Mouse (Mus musculus) embryonic stem cell, embryonic (primary cell): Measurements from ENCODE around the gene Abcd3.

Source experiments
- CTCF ChIA-PET, 4 experiments: fragments of 300-600 bp in 2 of 4; fragments of 350-600 bp in 2 of 4; sonication (Branson Sonifier 250); formaldehyde crosslinking; loops; one replicate each; lab custom pipeline; 2022; ENCODE audit warnings: inconsistent platforms in 2 of 4; lab: Charles Lee
- POLR2A ChIA-PET, 4 experiments: fragments of 300-600 bp in 2 of 4; fragments of 350-600 bp in 2 of 4; sonication (Branson Sonifier 250); formaldehyde crosslinking; loops; one replicate each; lab custom pipeline; 2022; ENCODE audit warnings: antibody characterized with exemption in 4 of 4, inconsistent platforms in 1 of 4; lab: Charles Lee

Gene Abcd3

DNA sequence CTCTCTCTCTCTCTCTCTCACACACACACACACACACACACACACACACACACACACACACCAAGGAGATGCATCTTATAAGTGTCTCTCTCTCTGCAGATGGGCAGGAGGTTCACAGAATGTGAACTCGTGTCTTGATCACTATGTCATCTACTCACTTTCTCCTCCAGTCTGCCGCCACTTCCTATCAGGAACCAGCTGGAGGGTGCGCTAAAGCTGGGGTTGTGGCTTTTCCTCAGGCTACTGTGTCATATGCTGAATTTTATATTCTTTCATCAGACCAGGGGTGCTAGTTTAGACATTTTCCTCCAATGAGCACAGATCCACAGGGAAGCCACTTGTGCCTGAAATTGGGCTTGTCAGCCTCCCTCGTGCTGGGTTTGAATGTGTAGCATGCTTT is 85.4 kb downstream of the Abcd3 start:
- POLR2A ChIA-PET: interaction anchor here (0.7 to 2.2 kb wide), 13 partner anchors 9 to 701 kb away, joined by 3 to 10 read pairs (median 3); no protein-coding TSS in a partner anchor
- CTCF ChIA-PET: interaction anchor here in 1 of 4 experiments (0.7 kb wide), 1 partner anchor 27 kb away, joined by 4 read pairs; no protein-coding TSS in a partner anchor

GRCm38 (mm10) chr3:121725651-121726050 is 89.5 kb downstream of the Abcd3 start:
- CTCF ChIA-PET: interaction anchor here (1.2 to 4.3 kb wide), 4 partner anchors 11 kb away, joined by 9 to 24 read pairs (median 20); no protein-coding TSS in a partner anchor
- POLR2A ChIA-PET: interaction anchor here in 3 of 4 experiments (0.6 to 8.7 kb wide), 32 partner anchors 9 to 494 kb away, joined by 3 to 128 read pairs (median 6); no protein-coding TSS in a partner anchor

DNA sequence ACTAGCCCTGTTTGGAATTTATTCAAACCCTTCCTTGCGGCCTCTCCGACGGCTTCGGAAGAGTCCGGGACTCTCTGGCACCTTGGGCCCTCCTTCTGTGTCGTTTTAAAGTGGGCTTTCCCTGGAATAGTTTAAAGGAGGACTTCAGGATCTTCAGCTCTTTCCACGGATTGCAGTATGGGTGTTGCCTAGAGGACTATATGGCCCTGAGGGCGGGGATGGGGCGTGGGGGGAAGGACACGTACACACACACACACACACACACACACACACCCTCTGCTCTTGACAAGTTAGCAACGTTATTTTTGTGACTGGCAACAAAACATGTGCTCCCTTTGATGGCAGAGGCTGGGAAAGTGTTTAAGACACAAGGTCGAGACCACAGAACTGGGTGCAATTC is 90.5 kb downstream of the Abcd3 start:
- POLR2A ChIA-PET: interaction anchor here (0.6 to 8.7 kb wide), 39 partner anchors 9 to 424 kb away, joined by 3 to 128 read pairs (median 6); partner anchors contain the start of gene 4930432M17Rik (in 1 of the 4)
- CTCF ChIA-PET: interaction anchor here (0.6 to 4.3 kb wide), 9 partner anchors 9 to 173 kb away, joined by 3 to 24 read pairs (median 5); no protein-coding TSS in a partner anchor

GRCm38 (mm10) chr3:121723968-121724524 is 91.1 kb downstream of the Abcd3 start:
- ChIA-PET POLR2A (interaction anchor here (0.7 to 8.7 kb wide), 49 partner anchors 9 to 424 kb away, joined by 3 to 128 read pairs (median 6); partner anchors contain the start of genes 4930432M17Rik (in 1 of the 4) and Abcd3 (in 1 of the 4)), CTCF (interaction anchor here (0.6 to 4.3 kb wide), 9 partner anchors 10 to 173 kb away, joined by 3 to 24 read pairs (median 5); no protein-coding TSS in a partner anchor)

DNA sequence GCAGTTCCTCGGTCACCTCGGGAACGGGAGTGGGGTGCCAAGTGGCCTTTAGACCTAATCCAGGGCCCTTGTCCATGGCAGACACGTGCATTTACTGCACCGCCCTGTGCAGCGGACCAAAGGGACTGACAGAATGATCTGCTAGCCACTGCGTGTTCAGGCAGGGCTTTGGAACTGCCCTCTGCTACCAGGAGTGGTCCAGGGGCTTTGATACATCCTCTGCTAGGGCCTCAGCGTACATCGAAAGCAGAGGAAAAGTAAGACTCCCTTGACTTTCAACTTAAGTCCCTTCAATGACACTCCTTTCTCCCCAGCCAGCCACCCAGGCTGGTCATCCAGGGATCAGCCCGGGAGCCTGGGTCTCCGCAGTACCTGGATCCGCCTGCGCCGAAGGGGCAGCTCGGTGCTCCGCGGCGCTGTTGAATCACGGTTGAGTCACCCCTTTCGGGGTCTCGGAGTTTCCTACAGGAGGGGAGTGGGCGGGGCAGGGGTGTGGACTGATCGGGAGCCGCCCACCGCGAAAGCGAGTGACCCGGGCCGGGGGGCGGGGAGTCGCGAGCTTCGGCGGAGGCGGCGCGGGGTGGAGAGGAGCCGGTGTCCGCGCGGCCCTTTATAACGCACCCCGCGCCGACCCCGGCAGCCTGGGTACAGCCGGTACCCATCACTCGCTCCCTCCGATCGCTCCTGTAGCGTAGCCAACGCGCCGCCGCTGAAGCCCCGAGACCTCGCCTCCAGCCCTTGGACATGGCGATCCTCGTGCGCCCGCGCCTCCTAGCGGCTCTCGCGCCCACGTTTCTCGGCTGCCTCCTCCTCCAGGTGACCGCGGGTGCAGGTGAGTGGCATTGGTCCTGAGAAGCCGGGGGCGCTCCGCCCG is 91.9 kb downstream of the Abcd3 start, which contains the start of gene F3:
Gene F3, plus strand, starts transcription at position 567 of the 874 bp plus-strand sequence.
- CTCF ChIA-PET: interaction anchor here (0.6 to 3.5 kb wide), 13 partner anchors 10 to 345 kb away, joined by 3 to 13 read pairs (median 4); no protein-coding TSS in a partner anchor
- POLR2A ChIA-PET: interaction anchor here (0.6 to 8.7 kb wide), 51 partner anchors 10 to 460 kb away, joined by 3 to 128 read pairs (median 6); partner anchors contain the start of genes 4930432M17Rik (in 1 of the 4) and Abcd3 (in 1 of the 4)

GRCm38 (mm10) chr3:121721691-121722070 is 93.4 kb downstream of the Abcd3 start:
- CTCF ChIA-PET: interaction anchor here in 2 of 4 experiments (1.0 to 3.5 kb wide), 3 partner anchors 15 to 98 kb away, joined by 3 to 13 read pairs (median 4); no protein-coding TSS in a partner anchor

DNA sequence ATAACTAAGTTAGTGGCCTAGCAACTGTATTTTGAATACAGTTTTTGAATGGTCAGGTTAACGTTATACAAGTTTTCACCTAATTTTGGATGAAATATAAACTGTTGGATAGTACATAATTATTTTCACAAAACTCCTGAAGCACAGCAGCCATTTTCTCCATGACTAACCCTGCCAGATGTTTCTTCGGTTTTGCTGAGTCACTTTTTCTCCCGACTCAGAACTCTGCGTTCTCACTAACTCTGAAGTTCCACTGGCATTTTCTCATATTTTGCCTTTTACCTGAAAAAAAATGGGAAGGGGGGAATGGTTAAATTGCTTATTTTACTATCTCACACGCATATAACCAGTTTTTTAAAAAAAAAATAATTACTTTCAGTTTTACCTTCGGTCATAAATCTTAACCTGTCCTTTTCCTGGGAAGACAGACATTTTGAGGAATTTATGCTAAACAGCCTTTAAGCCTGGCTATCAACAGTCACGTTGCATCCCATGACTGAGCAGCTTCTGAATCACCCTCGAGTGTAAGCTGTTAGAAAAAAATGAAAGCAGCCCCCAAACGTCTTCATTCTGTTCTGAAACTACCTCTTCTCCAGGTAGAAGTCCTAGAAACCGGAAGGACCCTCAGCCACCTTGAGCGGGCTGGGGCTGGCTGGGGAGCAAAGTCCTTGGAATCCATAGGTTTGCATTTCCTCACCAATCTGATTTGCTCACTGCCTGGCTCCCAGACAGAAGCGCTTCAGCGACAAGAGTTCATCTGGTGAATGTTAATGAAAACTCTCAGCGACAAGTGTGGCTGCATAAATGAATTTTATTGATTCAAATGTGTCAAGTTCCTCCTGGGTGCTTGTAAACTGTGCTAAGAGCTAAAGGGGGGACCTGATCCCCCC is 94.1 kb downstream of the Abcd3 start:
- CTCF ChIA-PET: interaction anchor here in 3 of 4 experiments (0.5 to 3.5 kb wide), 3 partner anchors 16 to 48 kb away, joined by 3 to 13 read pairs (median 11); no protein-coding TSS in a partner anchor

More at GRCm38 (mm10) chr3:121721691-121722070, 93.4 kb downstream of the Abcd3 start:
- POLR2A ChIA-PET: interaction anchor here in 3 of 4 experiments (0.8 to 8.7 kb wide), 24 partner anchors 12 to 303 kb away, joined by 3 to 128 read pairs (median 12); partner anchors contain the start of gene Abcd3 (in 2 of the 3)

GRCm38 (mm10) chr3:121719701-121720100 is 95.4 kb downstream of the Abcd3 start:
- ChIA-PET CTCF (no interaction called here), POLR2A (interaction anchor here in 2 of 4 experiments (0.8 to 8.7 kb wide), 4 partner anchors 13 to 143 kb away, joined by 3 to 90 read pairs (median 6); no protein-coding TSS in a partner anchor)

More for the DNA sequence above, 94.1 kb downstream of the Abcd3 start:
- POLR2A ChIA-PET: interaction anchor here in 3 of 4 experiments (0.6 to 8.7 kb wide), 23 partner anchors 12 to 723 kb away, joined by 3 to 128 read pairs (median 12); partner anchors contain the start of gene Abcd3 (in 2 of the 3)

- ChIA-PET CTCF (interaction anchor here in 1 of 4 experiments (1.9 kb wide), 1 partner anchor 17 kb away, joined by 7 read pairs; no protein-coding TSS in a partner anchor), POLR2A (interaction anchor here in 2 of 4 experiments (1.0 to 1.8 kb wide), 7 partner anchors 16 to 141 kb away, joined by 3 to 9 read pairs (median 3); partner anchors contain the start of gene Abcd3 (in 1 of the 2))
Observed at GRCm38 (mm10) chr3:121718679-121719078, 96.4 kb downstream of the Abcd3 start.

GRCm38 (mm10) chr3:121716480-121716879 is 98.6 kb downstream of the Abcd3 start:
- ChIA-PET POLR2A (interaction anchor here in 1 of 4 experiments (0.9 to 1.5 kb wide), 2 partner anchors 15 to 20 kb away, joined by 3 to 4 read pairs; no protein-coding TSS in a partner anchor), CTCF (interaction anchor here in 1 of 4 experiments (0.5 kb wide), 1 partner anchor 150 kb away, joined by 6 read pairs; no protein-coding TSS in a partner anchor)

GRCm38 (mm10) chr3:121715741-121716459 is 99.2 kb downstream of the Abcd3 start:
- ChIA-PET POLR2A (no interaction called here), CTCF (interaction anchor here in 1 of 4 experiments (0.7 kb wide), 1 partner anchor 392 kb away, joined by 4 read pairs; no protein-coding TSS in a partner anchor)

GRCm38 (mm10) chr3:121715336-121715735 is 99.8 kb downstream of the Abcd3 start:
- ChIA-PET POLR2A (interaction anchor here in 1 of 4 experiments (0.7 kb wide), 1 partner anchor 198 kb away, joined by 3 read pairs; no protein-coding TSS in a partner anchor), CTCF (interaction anchor here in 1 of 4 experiments (0.7 kb wide), 1 partner anchor 392 kb away, joined by 4 read pairs; no protein-coding TSS in a partner anchor)

- CTCF ChIA-PET: no interaction called here
- POLR2A ChIA-PET: interaction anchor here (0.5 to 1.5 kb wide), 6 partner anchors 12 to 1252 kb away, joined by 3 read pairs; no protein-coding TSS in a partner anchor
Observed at GRCm38 (mm10) chr3:121714461-121714860, 100.6 kb downstream of the Abcd3 start.

DNA sequence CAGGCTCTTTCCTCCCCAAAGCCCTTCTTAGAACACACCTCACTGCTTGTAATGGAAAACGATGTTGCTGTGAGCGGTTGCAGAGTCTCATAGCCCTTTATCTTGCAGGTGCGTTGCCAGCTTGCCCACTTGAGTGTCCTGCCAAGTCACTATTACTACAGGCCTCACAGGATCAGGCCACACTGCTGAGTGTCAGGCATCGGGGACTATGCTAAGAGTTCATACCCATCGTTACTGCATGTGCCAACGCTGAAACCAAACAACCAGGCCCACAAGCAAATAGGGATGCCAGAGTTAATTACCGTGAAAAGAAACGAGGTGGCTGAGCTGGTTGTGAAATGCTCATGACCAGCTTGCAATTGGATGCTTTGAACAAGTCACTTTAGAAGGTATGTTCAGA is 101.3 kb downstream of the Abcd3 start:
- ChIA-PET CTCF (interaction anchor here in 1 of 4 experiments (1.0 kb wide), 1 partner anchor 9 kb away, joined by 3 read pairs; the partner anchor contains the start of gene F3), POLR2A (interaction anchor here in 3 of 4 experiments (1.1 to 1.6 kb wide), 4 partner anchors 9 to 156 kb away, joined by 3 to 6 read pairs (median 4); partner anchors contain the start of gene F3 (in 1 of the 3))

DNA sequence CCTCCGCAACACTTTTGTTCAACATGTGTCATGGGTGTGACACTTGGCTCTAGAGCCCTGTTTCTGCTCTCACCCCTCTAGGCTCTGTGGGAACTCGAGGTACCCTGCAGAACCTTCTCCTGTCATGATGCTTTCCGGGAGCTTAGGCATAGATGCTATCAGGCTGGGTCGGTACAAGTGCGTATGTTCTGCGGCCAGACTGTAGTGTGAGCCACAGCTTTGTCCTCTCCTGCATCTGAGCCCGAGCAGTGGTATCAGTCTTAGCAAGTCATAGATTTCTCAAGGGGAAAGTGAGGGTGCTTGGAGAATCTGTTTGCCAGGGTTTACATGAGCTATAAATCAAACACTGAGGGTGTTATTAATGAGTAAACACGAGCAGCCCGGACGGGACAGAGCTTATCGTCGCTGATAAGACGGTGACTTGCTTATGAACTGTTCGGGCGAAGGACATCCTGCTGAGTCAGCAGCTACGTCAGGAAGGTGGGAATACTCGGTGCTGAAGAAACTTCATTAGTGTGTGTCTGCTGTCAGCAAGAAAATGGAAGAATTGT is 101.9 kb downstream of the Abcd3 start:
- CTCF ChIA-PET: interaction anchor here in 1 of 4 experiments (0.9 to 1.0 kb wide), 2 partner anchors 10 to 23 kb away, joined by 3 read pairs; partner anchors contain the start of gene F3
- POLR2A ChIA-PET: interaction anchor here in 3 of 4 experiments (0.6 to 1.6 kb wide), 8 partner anchors 10 to 294 kb away, joined by 3 to 8 read pairs (median 3); partner anchors contain the start of gene F3 (in 1 of the 3)
